ENCODE assay signal across 25 mouse cellular contexts in genomic region chr7:136402688-136403597, GRCm38 (mm10).
DNase-seq lines count a peak whose midpoint lies in the region; ATAC-seq and TF ChIP-seq lines count a peak whose summit lies in the region.
"Had no signal": no experiment of that assay in that cellular context is flagged by ENCODE, and none has a peak within 500 bp of the region (broad histone marks: within the 10 kb centered on the region; RNA-seq: fewer than 3 reads in every experiment).

No protein-coding gene starts in this region.

- ATAC-seq in heart, embryonic 11.5 days (replicated peaks; ENCODE audit: insufficient number of reproducible peaks, low FRiP score, low TSS enrichment): no peak
- no peak for ATAC-seq in limb, embryonic 12.5 days (ENCODE audit: insufficient number of reproducible peaks, insufficient read depth, low FRiP score, low TSS enrichment, low read depth)
- peak; percentile 51; the same call in 1 of the 2 replicates for ATAC-seq in limb, embryonic 14.5 days (ENCODE audit: low FRiP score, low read depth)
- ATAC-seq in hindbrain, embryonic 12.5 days (ENCODE audit: low FRiP score): no peak
- ATAC-seq: forebrain, embryonic 14.5 days; forebrain, embryonic 16.5 days; Patski had no signal

- TF ChIP-seq POLR2A in limb, embryonic 14.5 days (IDR thresholded peaks at IDR 0.05; ENCODE audit: borderline replicate concordance, extremely low read depth, insufficient read depth, insufficient read length): no peak

- peaks cover 3% of the 10 kb centered on the region; the same call in 1 of the 2 replicates for H3K4me1 ChIP-seq in heart, embryonic 11.5 days (ENCODE audit: control insufficient read depth, insufficient read depth, low read length)
- peaks cover 47% of the 10 kb centered on the region for H3K4me1 ChIP-seq in limb, embryonic 10.5 days
- H3K4me1 ChIP-seq in limb, embryonic 12.5 days (replicated peaks): peaks cover 53% of the 10 kb centered on the region
- H3K4me1 ChIP-seq in limb, embryonic 14.5 days (ENCODE audit: control insufficient read depth, insufficient read depth, low read length): peaks cover 45% of the 10 kb centered on the region
- 0 out of 2 replicates have a peak, but pooled peaks cover 6% of the 10 kb centered on the region for H3K4me1 ChIP-seq in hindbrain, embryonic 12.5 days

- H3K4me2 ChIP-seq in heart, embryonic 11.5 days: no peak overlapping the region
- H3K4me2 ChIP-seq in limb, embryonic 12.5 days: no peak overlapping the region
- no peak overlapping the region for H3K4me2 ChIP-seq in limb, embryonic 14.5 days (replicated peaks; ENCODE audit: low read depth, low read length, severe bottlenecking)
- H3K4me2 ChIP-seq in hindbrain, embryonic 12.5 days (replicated peaks): no peak overlapping the region
- H3K4me2 ChIP-seq: embryonic facial prominence, embryonic 13.5 days; embryonic facial prominence, embryonic 15.5 days had no signal

- no peaks in the 10 kb centered on the region for H3K9me3 ChIP-seq in heart, embryonic 11.5 days (replicated peaks; ENCODE audit: control insufficient read depth, low read length)
- no peaks in the 10 kb centered on the region for H3K9me3 ChIP-seq in limb, embryonic 10.5 days (replicated peaks)
- H3K9me3 ChIP-seq in limb, embryonic 12.5 days: no peaks in the 10 kb centered on the region
- no peaks in the 10 kb centered on the region for H3K9me3 ChIP-seq in limb, embryonic 14.5 days (ENCODE audit: control insufficient read depth, low read length)
- H3K9me3 ChIP-seq in hindbrain, embryonic 12.5 days (replicated peaks): no peaks in the 10 kb centered on the region
- H3K9me3 ChIP-seq: embryonic facial prominence, embryonic 13.5 days; embryonic facial prominence, embryonic 15.5 days; forebrain, embryonic 10.5 days had no signal

- H3K9ac ChIP-seq in heart, embryonic 11.5 days (ENCODE audit: low read depth, low read length): no peak overlapping the region
- no peak overlapping the region for H3K9ac ChIP-seq in limb, embryonic 12.5 days (replicated peaks)
- H3K9ac ChIP-seq in limb, embryonic 14.5 days (ENCODE audit: low read depth, low read length, severe bottlenecking): no peak overlapping the region
- no peak overlapping the region for H3K9ac ChIP-seq in hindbrain, embryonic 12.5 days
- H3K9ac ChIP-seq: embryonic facial prominence, embryonic 13.5 days; embryonic facial prominence, embryonic 15.5 days had no signal

- H3K27ac ChIP-seq in heart, embryonic 11.5 days (ENCODE audit: low read depth, low read length): no peak overlapping the region
- peak overlapping the region; percentile 70 for H3K27ac ChIP-seq in limb, embryonic 10.5 days
- H3K27ac ChIP-seq in limb, embryonic 12.5 days: peak overlapping the region; percentile 77
- peak overlapping the region; percentile 19; the same call in 1 of the 2 replicates for H3K27ac ChIP-seq in limb, embryonic 14.5 days (replicated peaks; ENCODE audit: low read depth, low read length)
- no peak overlapping the region for H3K27ac ChIP-seq in hindbrain, embryonic 12.5 days
- H3K27ac ChIP-seq: embryonic facial prominence, embryonic 13.5 days; embryonic facial prominence, embryonic 15.5 days; forebrain, embryonic 10.5 days had no signal

- DNase-seq in heart, adult 11 months: peak; percentile 82
- no peak for DNase-seq in limb, embryonic 10.5 days (ENCODE audit: low spot score)
- DNase-seq in limb, embryonic 14.5 days (ENCODE audit: low spot score): peak; percentile 43
- DNase-seq in Muller cell, postnatal 12 days (ENCODE audit: inconsistent ontology term): no peak
- no peak for DNase-seq in T-cell, adult 2 months (ENCODE audit: low spot score)
- DNase-seq: adrenal gland, adult 2 months; adrenal gland, postnatal 10 days; adrenal gland, postnatal 25 days; cerebellum, adult 11 months; cerebellum, adult 18-20 months; cerebellum, adult 8-10 months; cerebellum, adult 9-11 months; cerebellum, postnatal 14 days; cerebellum, postnatal 36 days; embryo, embryonic 11 days had no signal

- no peaks in the 10 kb centered on the region for H3K36me3 ChIP-seq in heart, embryonic 11.5 days (ENCODE audit: control insufficient read depth, insufficient read depth, low read length)
- H3K36me3 ChIP-seq in limb, embryonic 10.5 days: no peaks in the 10 kb centered on the region
- no peaks in the 10 kb centered on the region for H3K36me3 ChIP-seq in limb, embryonic 12.5 days
- H3K36me3 ChIP-seq in limb, embryonic 14.5 days (ENCODE audit: control insufficient read depth, insufficient read depth, low read length): no peaks in the 10 kb centered on the region
- no peaks in the 10 kb centered on the region for H3K36me3 ChIP-seq in hindbrain, embryonic 12.5 days
- H3K36me3 ChIP-seq: embryonic facial prominence, embryonic 13.5 days; embryonic facial prominence, embryonic 15.5 days; forebrain, embryonic 10.5 days had no signal

- 85% methylated on average over 8 of the region's 8 CpGs for WGBS in heart, embryonic 11.5 days (ENCODE audit: insufficient replicate concordance)
- 86% methylated on average over 8 of the region's 8 CpGs for WGBS in limb, embryonic 10.5 days
- WGBS in limb, embryonic 12.5 days: 59% methylated on average over 8 of the region's 8 CpGs
- WGBS in limb, embryonic 14.5 days: 47% methylated on average over 8 of the region's 8 CpGs
- 80% methylated on average over 8 of the region's 8 CpGs for WGBS in hindbrain, embryonic 12.5 days

- H3K27me3 ChIP-seq in heart, embryonic 11.5 days (ENCODE audit: control insufficient read depth, insufficient read depth, low read length): no peaks in the 10 kb centered on the region
- H3K27me3 ChIP-seq in limb, embryonic 10.5 days (ENCODE audit: low read depth, poor library complexity, severe bottlenecking): no peaks in the 10 kb centered on the region
- H3K27me3 ChIP-seq in limb, embryonic 12.5 days: no peaks in the 10 kb centered on the region
- H3K27me3 ChIP-seq in limb, embryonic 14.5 days (ENCODE audit: control insufficient read depth, insufficient read depth, low read length): no peaks in the 10 kb centered on the region
- no peaks in the 10 kb centered on the region; the same call in 1 of the 2 replicates for H3K27me3 ChIP-seq in hindbrain, embryonic 12.5 days
- H3K27me3 ChIP-seq: embryonic facial prominence, embryonic 15.5 days; Patski had no signal

- H3K4me3 ChIP-seq in heart, embryonic 11.5 days (ENCODE audit: low read depth, low read length): no peak overlapping the region
- no peak overlapping the region for H3K4me3 ChIP-seq in limb, embryonic 10.5 days
- H3K4me3 ChIP-seq in limb, embryonic 12.5 days (replicated peaks): no peak overlapping the region
- H3K4me3 ChIP-seq in limb, embryonic 14.5 days (replicated peaks; ENCODE audit: low read length): no peak overlapping the region
- H3K4me3 ChIP-seq in hindbrain, embryonic 12.5 days: no peak overlapping the region
- H3K4me3 ChIP-seq: embryonic facial prominence, embryonic 13.5 days; embryonic facial prominence, embryonic 15.5 days; erythroblast, embryonic 14.5 days; forebrain, embryonic 10.5 days had no signal

Comparison
In these comparisons a context has a peak if more than half of its experiments do, and no peak if none do; other contexts are left out.
1. DNase-seq: peak in heart, adult 11 months (single experiment) and limb, embryonic 14.5 days (single experiment); none in limb, embryonic 10.5 days (single experiment), Muller cell, postnatal 12 days (single experiment) and T-cell, adult 2 months (single experiment).
2. H3K27ac ChIP-seq: peak in limb, embryonic 10.5 days (single experiment), limb, embryonic 12.5 days (single experiment) and limb, embryonic 14.5 days (single experiment); none in heart, embryonic 11.5 days (single experiment) and hindbrain, embryonic 12.5 days (single experiment).